In the genomic region with DNA sequence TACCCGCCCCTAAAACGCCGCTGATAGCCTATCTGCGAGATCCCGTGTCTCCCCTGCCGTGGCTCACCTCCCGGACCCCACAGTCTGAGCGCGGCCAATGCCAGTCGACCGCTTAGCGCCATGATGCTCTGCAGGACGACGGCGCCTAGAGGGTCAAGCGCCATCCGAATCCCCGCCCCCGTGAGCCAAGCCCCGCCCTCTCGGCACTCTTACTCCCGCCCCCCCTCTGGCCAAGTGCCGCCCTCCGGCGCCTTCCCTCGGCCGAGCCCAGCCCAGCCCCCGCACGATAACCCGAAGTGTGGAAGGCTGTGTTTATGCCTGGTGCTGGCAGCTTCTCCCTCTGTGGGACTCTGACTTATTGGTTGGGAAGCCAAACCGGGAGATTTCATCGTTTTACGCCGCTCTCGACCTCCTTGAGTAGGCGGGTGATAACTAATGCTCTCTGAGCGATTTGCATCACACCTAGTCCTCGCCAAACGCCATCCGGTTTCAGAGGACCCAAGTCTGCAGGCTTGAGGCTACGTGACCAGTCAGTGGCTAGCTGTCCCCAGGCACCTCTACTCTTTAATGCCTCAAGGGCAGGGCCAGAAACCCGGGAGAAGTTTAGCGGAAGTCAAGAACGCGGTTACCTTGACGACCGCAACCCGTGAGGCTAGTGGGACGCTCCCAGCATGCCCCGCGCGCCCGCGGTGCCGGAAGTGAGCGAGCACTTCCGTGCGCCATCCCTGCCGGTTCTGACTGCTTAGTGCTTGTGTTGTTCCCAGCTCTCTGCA, we compare ENCODE assay signal across 8 mouse cellular contexts. TPM values are rescaled to one million over a fixed set of nuclear protein-coding genes. Genes with fewer than 3 reads are reported as not detected.
DNase-seq lines count a peak whose midpoint lies in the region; ATAC-seq and TF ChIP-seq lines count a peak whose summit lies in the region.

A gene (plus strand): TSS at position 273 of the 773 bp plus-strand sequence.
A gene (minus strand): TSS at position 614 of the 773 bp plus-strand sequence.

- ATAC-seq in kidney, embryonic 15.5 days (replicated peaks; ENCODE audit: low FRiP score), result peak; percentile 97
- peak; percentile 87 for ATAC-seq in monocyte, adult 5-6 weeks (replicated peaks; ENCODE audit: insufficient number of reproducible peaks, low FRiP score, low TSS enrichment, poor library complexity, severe bottlenecking)

- peaks cover 35% of the 10 kb centered on the region for H3K4me1 ChIP-seq in bone marrow macrophage, adult 2 months (ENCODE audit: control insufficient read depth, insufficient read depth, low read length)
- peaks cover 5% of the 10 kb centered on the region for H3K4me1 ChIP-seq in embryonic fibroblast, embryonic 13.5 days (ENCODE audit: control insufficient read depth, insufficient read depth, low read length)
- H3K4me1 ChIP-seq in heart, embryonic 10.5 days, result peaks cover 9% of the 10 kb centered on the region
- peaks cover 23% of the 10 kb centered on the region for H3K4me1 ChIP-seq in kidney, embryonic 15.5 days

- H3K27ac ChIP-seq in bone marrow macrophage, adult 2 months (ENCODE audit: insufficient read depth, low read depth, low read length), result peak within 1 kb of the TSS; percentile 84
- H3K27ac ChIP-seq in embryonic fibroblast, embryonic 13.5 days (ENCODE audit: insufficient read depth, low read length), result peak within 1 kb of the TSS; percentile 56
- H3K27ac ChIP-seq in heart, embryonic 10.5 days, result peak within 1 kb of the TSS; percentile 92
- peak within 1 kb of the TSS; percentile 95 for H3K27ac ChIP-seq in kidney, embryonic 15.5 days

- DNase-seq in A20 (ENCODE audit: low read depth, low spot score) (peak; percentile 95), liver (peak; percentile 95)
- DNase-seq in heart, embryonic 10.5 days (ENCODE audit: low spot score), result peak; percentile 97
- peak; percentile 93 to 97 for DNase-seq in spleen, postnatal 4 days (ENCODE audit: low spot score in 2 of 2)

- WGBS in heart, embryonic 10.5 days, result under 1% methylated on average over 59 of the region's 59 CpGs
- under 1% methylated on average over 59 of the region's 59 CpGs for WGBS in kidney, embryonic 15.5 days

- peaks cover 31% of the 10 kb centered on the region for H3K36me3 ChIP-seq in heart, embryonic 10.5 days
- peaks cover 40% of the 10 kb centered on the region for H3K36me3 ChIP-seq in kidney, embryonic 15.5 days

- TF ChIP-seq POLR2A in bone marrow macrophage, adult 2 months (IDR thresholded peaks at IDR 0.05; ENCODE audit: borderline replicate concordance, low read depth, low read length), result no peak
- TF ChIP-seq POLR2A in embryonic fibroblast, embryonic 13.5 days (IDR thresholded peaks at IDR 0.05; ENCODE audit: low read depth, low read length), result peak; percentile 88

- H3K9ac ChIP-seq in kidney, embryonic 15.5 days, result peak within 1 kb of the TSS; percentile 83

- no peak for TF ChIP-seq CTCF in bone marrow macrophage, adult 2 months (IDR thresholded peaks at IDR 0.05; ENCODE audit: low read depth, low read length)
- no peak for TF ChIP-seq CTCF in embryonic fibroblast, embryonic 13.5 days (IDR thresholded peaks at IDR 0.05; ENCODE audit: borderline replicate concordance, insufficient read depth, low read length)

- no peaks in the 10 kb centered on the region for H3K27me3 ChIP-seq in heart, embryonic 10.5 days (ENCODE audit: insufficient read depth, poor library complexity, severe bottlenecking)
- no peaks in the 10 kb centered on the region for H3K27me3 ChIP-seq in kidney, embryonic 15.5 days

- peak within 1 kb of the TSS; percentile 84 for H3K4me3 ChIP-seq in bone marrow macrophage, adult 2 months (ENCODE audit: insufficient read depth, low read length)
- peak within 1 kb of the TSS; percentile 97 for H3K4me3 ChIP-seq in embryonic fibroblast, embryonic 13.5 days (ENCODE audit: insufficient read depth, low read length)
- H3K4me3 ChIP-seq in heart, embryonic 10.5 days, result peak within 1 kb of the TSS; percentile 98
- H3K4me3 ChIP-seq in kidney, embryonic 15.5 days (replicated peaks), result peak within 1 kb of the TSS; percentile 96

- peak within 1 kb of the TSS; percentile 88 for H3K4me2 ChIP-seq in kidney, embryonic 15.5 days

- no peaks in the 10 kb centered on the region for H3K9me3 ChIP-seq in heart, embryonic 10.5 days
- no peaks in the 10 kb centered on the region for H3K9me3 ChIP-seq in kidney, embryonic 15.5 days (replicated peaks)

RNA-seq across cellular contexts. Expression of the first gene that starts in this region (rescaled TPM):
- 120 and 121 TPM in 2 replicates for polyA plus RNA-seq in bone marrow macrophage, adult 2 months (2012; ENCODE audit: insufficient read depth, insufficient read length, missing spikeins)
- polyA plus RNA-seq in embryonic fibroblast, embryonic 13.5 days (2011; ENCODE audit: insufficient read length, low read depth, missing spikeins), result 206 and 213 TPM in 2 replicates
- 249 and 270 TPM in 2 replicates for polyA plus RNA-seq in heart, embryonic 10.5 days (2016; fragmentation: Nextera tagmentation; extraction: Ambion mirVana)
- polyA plus RNA-seq in kidney, embryonic 15.5 days (2015; fragmentation: Nextera tagmentation; extraction: Ambion mirVana), result 241 and 246 TPM in 2 replicates
- 119 to 165 TPM (median 132 TPM) in 3 replicates for total RNA-seq in monocyte, adult 5-6 weeks (2017)

RNA-seq across cellular contexts. Expression of the second gene that starts in this region (rescaled TPM):
- polyA plus RNA-seq in bone marrow macrophage, adult 2 months (2012; ENCODE audit: insufficient read depth, insufficient read length, missing spikeins), result 16.2 and 20.1 TPM in 2 replicates
- polyA plus RNA-seq in embryonic fibroblast, embryonic 13.5 days (2011; ENCODE audit: insufficient read length, low read depth, missing spikeins), result 7.6 and 8.2 TPM in 2 replicates
- polyA plus RNA-seq in heart, embryonic 10.5 days (2016; fragmentation: Nextera tagmentation; extraction: Ambion mirVana), result 31.5 and 40.1 TPM in 2 replicates
- polyA plus RNA-seq in kidney, embryonic 15.5 days (2015; fragmentation: Nextera tagmentation; extraction: Ambion mirVana), result 32.5 and 36.3 TPM in 2 replicates
- 8.0 to 12.6 TPM (median 12.2 TPM) in 3 replicates for total RNA-seq in monocyte, adult 5-6 weeks (2017)

Comparison
In these comparisons a context has a peak if more than half of its experiments do, and no peak if none do; other contexts are left out.
1. Peak in every context shown above with its lines: DNase-seq, ATAC-seq, H3K4me3 ChIP-seq and H3K27ac ChIP-seq.